Mouse (Mus musculus) heart, postnatal 10 days (tissue): Measurements from ENCODE around the gene Lpcat4. TPM values are rescaled to one million over a fixed set of nuclear protein-coding genes. Genes with fewer than 3 reads are reported as not detected.
"Not testable (repeated sequence)": the region's sequence is repeated elsewhere in the genome, so short reads cannot be mapped to it uniquely, and the experiment has no call there.

Experiments used
- DNase-seq, 2 experiments: peaks; one replicate each; pipeline ENCODE4 v3.0.0; 2021
- intact Hi-C: fragments of 180-260 bp; cut with DNase I; formaldehyde crosslinking; loops from one replicate; pipeline ENCODE4 v1.15.1; 2025
- total RNA-seq, 2 experiments: library from RNA; stranded (reverse); gene quantifications; 2 replicates each; pipeline ENCODE4 v1.2.3; 2021

Gene Lpcat4
- total RNA-seq, 2 experiments from 2014 or later: 5.8 to 6.0 TPM

- intact Hi-C loops: loop anchor here (5.0 kb wide), 1 partner anchor 62 kb away; no protein-coding TSS in a partner anchor
- DNase-seq: no peak
Measured at GRCm38 (mm10) chr2:112259241-112259962, 20.1 kb downstream of the Lpcat4 start, which contains the start of gene Nutm1. Gene Nutm1 (minus strand): TSS chr2:112259291.

GRCm38 (mm10) chr2:112261748-112262653 lies 22.7 kb downstream of the Lpcat4 start, which contains the start of gene Nop10:
Gene Nop10 (plus strand): TSS chr2:112261926.
- peak; percentile 85 to 89 for DNase-seq
- intact Hi-C loops: loop anchor here (2.0 to 10.0 kb wide), 4 partner anchors 23 to 230 kb away; partner anchors contain the start of genes Aven, Emc7 and Lpcat4

- no peak for DNase-seq
- intact Hi-C loops: loop anchor here (5.0 to 10.0 kb wide), 2 partner anchors 192 to 229 kb away; partner anchors contain the start of genes Aven and Emc7
Measured at GRCm38 (mm10) chr2:112262779-112263295, 23.6 kb downstream of the Lpcat4 start.

GRCm38 (mm10) chr2:112264364-112264763 lies 25.1 kb downstream of the Lpcat4 start:
- no peak for DNase-seq
- intact Hi-C loops: loop anchor here (5.0 to 10.0 kb wide), 2 partner anchors 190 to 228 kb away; partner anchors contain the start of genes Aven and Emc7

- intact Hi-C loops: loop anchor here (2.0 to 10.0 kb wide), 3 partner anchors 43 to 189 kb away; partner anchors contain the start of gene Emc7
- DNase-seq: peak; percentile 94 to 95
Measured at GRCm38 (mm10) chr2:112265448-112266241, 26.4 kb downstream of the Lpcat4 start, which contains the start of gene Slc12a6. Gene Slc12a6 (plus strand): TSS chr2:112265825.

GRCm38 (mm10) chr2:112266242-112266592 lies 26.9 kb downstream of the Lpcat4 start, which contains the start of gene Gm21985:
Gene Gm21985 (plus strand): TSS chr2:112266314.
- DNase-seq: peak; percentile 73 to 80
- intact Hi-C loops: loop anchor here (2.0 to 10.0 kb wide), 3 partner anchors 43 to 189 kb away; partner anchors contain the start of gene Emc7

GRCm38 (mm10) chr2:112266780-112267179 lies 27.5 kb downstream of the Lpcat4 start:
- intact Hi-C loops: loop anchor here (2.0 to 10.0 kb wide), 3 partner anchors 42 to 188 kb away; partner anchors contain the start of gene Emc7
- peak; percentile 53 to 56 for DNase-seq

- intact Hi-C loops: loop anchor here (2.0 to 10.0 kb wide), 3 partner anchors 41 to 187 kb away; partner anchors contain the start of gene Emc7
- no peak for DNase-seq
Measured at GRCm38 (mm10) chr2:112267547-112268269, 28.4 kb downstream of the Lpcat4 start.

- peak; percentile 36 to 51 for DNase-seq
- intact Hi-C loops: no loop called here
Measured at GRCm38 (mm10) chr2:112270011-112270410, 30.7 kb downstream of the Lpcat4 start.

- DNase-seq: no peak
- intact Hi-C loops: no loop called here
Measured at GRCm38 (mm10) chr2:112272909-112273308, 33.6 kb downstream of the Lpcat4 start.

GRCm38 (mm10) chr2:112273474-112273873 lies 34.2 kb downstream of the Lpcat4 start:
- no peak for DNase-seq
- intact Hi-C loops: no loop called here

GRCm38 (mm10) chr2:112276870-112277269 lies 37.6 kb downstream of the Lpcat4 start:
- intact Hi-C loops: no loop called here

GRCm38 (mm10) chr2:112282846-112283245 lies 43.6 kb downstream of the Lpcat4 start:
- intact Hi-C loops: no loop called here
- DNase-seq: no peak

More at GRCm38 (mm10) chr2:112276870-112277269, 37.6 kb downstream of the Lpcat4 start:
- no peak for DNase-seq

- peak; percentile 69 to 71 for DNase-seq
- intact Hi-C loops: no loop called here
Measured at GRCm38 (mm10) chr2:112284363-112285030, 45.2 kb downstream of the Lpcat4 start.

GRCm38 (mm10) chr2:112285031-112285390 lies 45.7 kb downstream of the Lpcat4 start:
- intact Hi-C loops: no loop called here

GRCm38 (mm10) chr2:112286062-112286461 lies 46.8 kb downstream of the Lpcat4 start:
- intact Hi-C loops, DNase-seq: not testable (repeated sequence)

More at GRCm38 (mm10) chr2:112285031-112285390, 45.7 kb downstream of the Lpcat4 start:
- DNase-seq: no peak

- intact Hi-C loops: no loop called here
- no peak for DNase-seq
Measured at GRCm38 (mm10) chr2:112287059-112287458, 47.8 kb downstream of the Lpcat4 start.

GRCm38 (mm10) chr2:112289507-112289906 lies 50.2 kb downstream of the Lpcat4 start:
- intact Hi-C loops: no loop called here

More at GRCm38 (mm10) chr2:112289507-112289906, 50.2 kb downstream of the Lpcat4 start:
- no peak for DNase-seq
